Mouse (Mus musculus) hindbrain, postnatal 0 days (tissue): ENCODE measurements around the gene Itih2. TPM values are rescaled to one million over a fixed set of nuclear protein-coding genes. Genes with fewer than 3 reads are reported as not detected.

Experiments
- ATAC-seq: fragments of 200-750 bp; cut with Nextera tagmentation; 2 replicates; pipeline ENCODE4 v1.8.0; 2017; ENCODE audit warnings: mild to moderate bottlenecking, moderate TSS enrichment, moderate library complexity
- DNase-seq: peaks from one replicate; pipeline ENCODE4 v3.0.0-alpha.2; 2015; ENCODE audit warnings: low spot score
- H3K27ac ChIP-seq: fragments of 300-500 bp; sonication (generic); 2 replicates; pipeline ENCODE4 v1.5.1; 2014; ENCODE audit warnings: mild to moderate bottlenecking
- H3K27me3 ChIP-seq: fragments of 300-500 bp; sonication (generic); 2 replicates; pipeline ENCODE4 v1.6.1; 2014; ENCODE audit warnings: low read length, mixed read lengths; ENCODE audit not compliant: insufficient read depth
- H3K36me3 ChIP-seq: fragments of 300-500 bp; sonication (generic); 2 replicates; pipeline ENCODE4 v1.6.1; 2014; ENCODE audit warnings: low read length, mixed read lengths; ENCODE audit not compliant: insufficient read depth
- H3K4me1 ChIP-seq: fragments of 300-500 bp; sonication (generic); 2 replicates; pipeline ENCODE4 v1.6.1; 2014; ENCODE audit warnings: antibody characterized with exemption, low read length, mixed read lengths; ENCODE audit not compliant: insufficient read depth
- H3K4me2 ChIP-seq: fragments of 300-500 bp; sonication (generic); 2 replicates; pipeline ENCODE4 v1.6.1; 2014; ENCODE audit warnings: low read depth, mild to moderate bottlenecking, low read length, moderate library complexity, mixed read lengths
- H3K4me3 ChIP-seq: fragments of 300-500 bp; sonication (generic); 2 replicates; pipeline ENCODE4 v1.5.1; 2014; ENCODE audit warnings: low read length
- H3K9ac ChIP-seq: fragments of 300-500 bp; sonication (generic); replicated peaks from 2 replicates; pipeline ENCODE4 v1.6.1; 2014; ENCODE audit warnings: mild to moderate bottlenecking, low read length, moderate library complexity, mixed read lengths
- H3K9me3 ChIP-seq: fragments of 300-500 bp; sonication (generic); 2 replicates; pipeline ENCODE4 v1.6.1; 2016; ENCODE audit warnings: low read length, mixed read lengths
- CTCF ChIP-seq: IDR thresholded peaks from 2 replicates; pipeline ENCODE4 v1.5.1; 2016; ENCODE audit warnings: antibody characterized with exemption, control low read depth, low read depth
- WGBS: fragments of 180-500 bp; shearing (Covaris S2); extraction: QIAGEN DNeasy Blood & Tissue Kit; methylation state at CpG from one replicate; pipeline ENCODE4 v1.1.7; 2014; 5-methylcytosine and 5-hydroxymethylcytosine counted together
- polyA plus RNA-seq: library from polyadenylated mRNA; unstranded; fragments of >200 nt; fragmentation: Nextera tagmentation; extraction: Ambion mirVana; gene quantifications from 2 replicates; pipeline ENCODE4 v1.2.1, GENCODE M21; 2015
- total RNA-seq: library from RNA; depleted of rRNA; stranded (reverse); fragments of >200 nt; gene quantifications from 2 replicates; pipeline ENCODE4 v1.2.3, GENCODE M21; 2014

Gene Itih2
- total and polyA plus RNA-seq, 2 experiments from 2014 or later, result 7.3 to 9.1 TPM

DNA sequence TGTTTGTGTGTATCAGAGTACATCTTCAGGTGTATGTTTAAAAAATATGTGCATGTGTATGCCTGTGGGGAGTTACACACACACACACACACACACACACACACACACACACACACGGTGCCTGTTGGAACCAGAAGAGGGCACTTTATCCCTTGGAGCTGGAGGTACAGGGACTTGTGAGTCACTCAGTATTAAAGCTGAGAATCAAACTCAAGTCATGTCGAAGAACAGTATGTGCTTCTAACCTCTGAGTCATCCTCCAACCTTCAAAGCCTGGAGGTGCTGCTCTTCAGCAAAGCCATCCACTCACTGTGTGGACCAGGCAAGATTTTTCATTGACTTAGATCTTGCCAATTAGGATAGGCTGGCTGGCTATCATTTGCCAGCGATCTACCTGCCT, 9.4 kb downstream of the Itih2 start:
- Histone ChIP-seq H3K4me2 (no peak overlapping the region), H3K27me3 (no peaks in the 10 kb centered on the region), H3K9me3 (no peaks in the 10 kb centered on the region), H3K36me3 (no peaks in the 10 kb centered on the region), H3K9ac (no peak overlapping the region), H3K27ac (no peak overlapping the region), H3K4me1 (no peaks in the 10 kb centered on the region), H3K4me3 (no peak overlapping the region)
- ATAC-seq, result no peak
- 70% methylated on average over 3 of the region's 3 CpGs for WGBS
- DNase-seq, result no peak
- TF ChIP-seq CTCF, result no peak

DNA sequence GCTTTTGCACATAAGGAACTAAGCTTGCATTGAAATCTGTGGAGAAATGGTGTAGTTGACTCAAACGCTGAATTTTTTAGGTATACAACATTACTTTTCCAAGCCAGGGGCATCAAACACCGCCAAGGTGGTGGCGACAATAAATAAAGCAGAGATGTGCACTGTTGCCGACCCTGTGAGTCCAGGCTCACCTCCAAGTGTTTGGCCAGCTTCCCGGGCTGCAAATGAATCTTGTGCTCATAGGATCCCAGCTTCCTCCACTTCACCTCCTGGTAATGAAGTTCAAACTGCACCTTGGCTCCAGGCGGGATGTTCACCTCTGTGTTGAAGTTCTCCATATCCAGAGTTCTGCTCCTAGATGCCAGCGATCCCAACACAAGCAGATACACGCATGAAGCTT, 11.9 kb downstream of the Itih2 start:
- 81% methylated on average over 8 of the region's 8 CpGs for WGBS
- no peaks in the 10 kb centered on the region for H3K4me1 ChIP-seq
- no peak for ATAC-seq
- no peak overlapping the region for H3K9ac ChIP-seq
- DNase-seq, result no peak
- no peaks in the 10 kb centered on the region for H3K27me3 ChIP-seq
- H3K4me2 ChIP-seq, result no peak overlapping the region
- no peak overlapping the region for H3K27ac ChIP-seq
- H3K36me3 ChIP-seq, result no peaks in the 10 kb centered on the region
- H3K9me3 ChIP-seq, result no peaks in the 10 kb centered on the region
- H3K4me3 ChIP-seq, result no peak overlapping the region
- TF ChIP-seq CTCF, result no peak

DNA sequence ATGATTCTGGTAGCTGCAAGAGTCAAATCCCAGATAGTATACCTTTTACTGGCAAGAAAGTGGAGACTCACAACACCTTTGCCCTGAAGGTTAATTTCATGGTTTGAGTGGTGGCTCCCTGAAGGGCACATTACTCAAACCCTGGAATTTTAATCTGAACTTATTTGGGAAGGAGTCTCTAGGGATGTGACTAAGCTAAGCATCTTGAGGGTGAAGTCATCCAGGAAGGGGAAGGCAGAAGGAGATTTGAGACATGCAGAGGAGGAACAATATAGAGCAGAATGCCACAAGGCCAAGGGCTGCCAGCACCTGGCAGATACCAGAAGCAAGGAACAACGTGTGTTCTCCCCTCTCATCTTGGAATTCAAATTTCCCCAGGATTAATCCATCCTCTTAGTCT, 12.4 kb downstream of the Itih2 start:
- no peaks in the 10 kb centered on the region for H3K9me3 ChIP-seq
- no peak for TF ChIP-seq CTCF
- WGBS, result 65% methylated on average over 1 of the region's 1 CpGs
- no peak overlapping the region for H3K4me3 ChIP-seq
- no peak for ATAC-seq
- H3K4me2 ChIP-seq, result no peak overlapping the region
- H3K27ac ChIP-seq, result no peak overlapping the region
- H3K27me3 ChIP-seq, result no peaks in the 10 kb centered on the region
- no peaks in the 10 kb centered on the region for H3K4me1 ChIP-seq
- DNase-seq, result no peak
- H3K9ac ChIP-seq, result no peak overlapping the region
- H3K36me3 ChIP-seq, result no peaks in the 10 kb centered on the region

DNA sequence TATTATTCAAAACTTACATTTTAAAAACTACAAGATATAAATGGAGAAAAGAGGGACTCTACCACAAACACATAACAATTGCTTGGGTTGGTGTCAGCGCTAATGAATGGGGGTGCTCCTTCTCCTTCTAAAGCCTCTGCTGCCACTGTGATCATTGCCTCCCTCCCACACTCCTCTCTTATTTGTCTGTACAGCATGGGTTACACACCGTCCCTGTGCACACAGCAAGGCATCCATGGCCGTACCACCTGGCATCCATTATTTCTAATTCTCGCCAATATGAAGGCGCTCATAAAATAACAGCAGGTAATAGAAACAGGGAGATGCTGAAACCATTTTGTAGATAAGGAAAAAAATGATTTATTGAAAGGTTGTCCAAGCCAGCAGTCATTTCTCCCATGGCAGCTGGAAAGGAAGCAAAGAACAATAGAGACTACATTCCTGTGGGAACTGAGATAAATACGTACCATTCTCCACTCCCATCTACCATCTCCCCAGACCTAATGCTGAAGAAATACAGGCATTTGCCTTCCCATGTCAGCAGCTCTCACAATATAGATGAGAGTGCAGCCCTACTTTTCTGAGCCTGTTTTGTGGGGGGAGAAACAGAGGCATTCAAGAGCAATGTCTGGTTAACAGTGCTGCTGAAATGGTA, 22.5 kb downstream of the Itih2 start:
- DNase-seq (no peak), ATAC-seq (no peak)

DNA sequence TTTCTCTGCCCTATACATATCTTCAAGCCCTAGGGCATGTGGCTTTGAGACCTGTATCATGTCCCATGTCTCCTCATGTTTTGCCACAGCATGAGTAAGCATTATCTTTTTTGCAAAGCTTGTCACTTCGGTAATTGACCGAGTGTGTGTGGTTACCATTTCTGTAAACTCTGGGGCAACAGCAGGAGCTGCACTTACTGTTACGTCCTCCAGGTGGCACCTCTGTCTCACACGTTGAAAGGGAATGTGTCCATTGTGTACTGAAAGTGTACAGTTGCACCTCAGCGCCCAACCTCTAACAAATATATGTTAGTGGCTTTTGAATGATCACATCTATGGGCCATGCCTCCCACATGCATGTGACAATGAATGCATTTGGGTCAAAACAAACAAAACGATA, 30.0 kb downstream of the Itih2 start:
- Histone ChIP-seq H3K9ac (no peak overlapping the region), H3K27me3 (no peaks in the 10 kb centered on the region), H3K27ac (no peak overlapping the region), H3K4me3 (no peak overlapping the region), H3K36me3 (no peaks in the 10 kb centered on the region), H3K9me3 (no peaks in the 10 kb centered on the region), H3K4me2 (no peak overlapping the region), H3K4me1 (no peaks in the 10 kb centered on the region)
- 40% methylated on average over 6 of the region's 6 CpGs for WGBS
- TF ChIP-seq CTCF, result peak; percentile 94
- DNase-seq (peak; percentile 77), ATAC-seq (peak; percentile 43; the same call in 1 of the 2 replicates)

More for the DNA sequence above, 22.5 kb downstream of the Itih2 start:
- Histone ChIP-seq H3K4me3 (no peak overlapping the region), H3K27ac (no peak overlapping the region), H3K36me3 (no peaks in the 10 kb centered on the region), H3K4me1 (no peaks in the 10 kb centered on the region), H3K9ac (no peak overlapping the region), H3K4me2 (no peak overlapping the region), H3K9me3 (no peaks in the 10 kb centered on the region), H3K27me3 (no peaks in the 10 kb centered on the region)
- TF ChIP-seq CTCF, result no peak
- whole genome bisulfite sequencing, result 65% methylated on average over 6 of the region's 6 CpGs

DNA sequence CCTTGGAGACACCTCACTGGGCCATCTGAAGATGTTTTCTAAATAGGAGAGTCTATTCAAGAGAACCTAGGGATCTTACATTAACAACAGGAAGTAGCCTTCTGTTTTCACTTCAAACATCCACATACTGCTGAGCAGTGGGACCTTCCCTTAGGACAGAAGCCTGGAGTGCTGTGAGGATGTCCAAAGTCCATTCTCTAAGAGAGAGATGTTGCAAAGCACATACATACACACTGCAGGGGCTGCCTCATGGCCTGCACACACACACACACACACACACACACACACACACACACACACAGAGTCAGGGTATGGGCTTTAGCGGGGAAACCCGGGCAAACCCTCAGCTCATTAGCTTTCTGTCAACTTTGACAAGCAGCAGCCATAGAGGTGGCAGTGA, 30.7 kb downstream of the Itih2 start:
- Histone ChIP-seq H3K36me3 (no peaks in the 10 kb centered on the region), H3K4me2 (no peak overlapping the region), H3K4me3 (no peak overlapping the region), H3K27me3 (no peaks in the 10 kb centered on the region), H3K9me3 (no peaks in the 10 kb centered on the region), H3K9ac (no peak overlapping the region), H3K27ac (no peak overlapping the region), H3K4me1 (no peaks in the 10 kb centered on the region)
- WGBS, result 55% methylated on average over 2 of the region's 2 CpGs
- ATAC-seq (no peak), DNase-seq (no peak)
- no peak for TF ChIP-seq CTCF

- Histone ChIP-seq H3K9ac (no peak overlapping the region), H3K4me3 (no peak overlapping the region), H3K4me1 (no peaks in the 10 kb centered on the region), H3K9me3 (no peaks in the 10 kb centered on the region), H3K27ac (no peak overlapping the region), H3K36me3 (no peaks in the 10 kb centered on the region; the same call in 1 of the 2 replicates), H3K27me3 (no peaks in the 10 kb centered on the region), H3K4me2 (no peak overlapping the region)
- DNase-seq (peak; percentile 76), ATAC-seq (peak; percentile 50; the same call in 1 of the 2 replicates)
- 33% methylated on average over 9 of the region's 9 CpGs for WGBS
- TF ChIP-seq CTCF, result peak; percentile 77
Measured at GRCm38 (mm10) chr2:10098598-10099215, 32.5 kb downstream of the Itih2 start.
